ENCODE assay signal across 19 mouse cellular contexts in the genomic region with DNA sequence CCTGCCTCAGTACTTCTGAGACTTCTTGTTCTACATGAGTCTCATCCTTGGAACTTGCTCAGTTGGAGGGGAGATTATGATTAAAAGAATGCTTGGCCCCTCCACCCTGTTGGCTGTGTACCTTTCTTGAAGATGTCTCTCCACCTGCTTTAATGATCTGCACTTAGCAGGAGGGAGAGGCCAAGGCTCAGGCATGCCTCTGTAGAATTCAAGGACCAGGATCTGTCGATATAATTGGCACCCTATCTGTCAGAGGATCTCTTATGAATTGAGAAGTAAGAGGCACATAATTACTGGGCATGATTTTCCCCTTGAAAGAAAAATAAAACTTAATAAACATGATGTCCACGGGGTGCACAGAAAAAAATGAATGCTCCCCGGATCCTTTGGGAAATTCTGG.
A peak's percentile ranks its signal among the peaks of the same experiment; 100 is the strongest.
DNase-seq lines count a peak whose midpoint lies in the region; ATAC-seq lines count a peak whose summit lies in the region.
"Had no signal": no experiment of that assay in that cellular context is flagged by ENCODE, and none has a peak within 500 bp of the region (broad histone marks: within the 10 kb centered on the region; RNA-seq: fewer than 3 reads in every experiment).

No protein-coding gene starts in this region.

- no peaks in the 10 kb centered on the region for H3K27me3 ChIP-seq in forebrain, embryonic 14.5 days (replicated peaks; ENCODE audit: control insufficient read depth, insufficient read depth, low read length)
- no peaks in the 10 kb centered on the region for H3K27me3 ChIP-seq in forebrain, embryonic 11.5 days (ENCODE audit: control insufficient read depth, insufficient read depth, low read length)
- H3K27me3 ChIP-seq in midbrain, embryonic 12.5 days: no peaks in the 10 kb centered on the region
- no peaks in the 10 kb centered on the region for H3K27me3 ChIP-seq in midbrain, embryonic 14.5 days (ENCODE audit: control insufficient read depth, insufficient read depth, low read length)
- H3K27me3 ChIP-seq in midbrain, embryonic 15.5 days (replicated peaks): no peaks in the 10 kb centered on the region
- no peaks in the 10 kb centered on the region for H3K27me3 ChIP-seq in midbrain, embryonic 10.5 days (ENCODE audit: low read depth, poor library complexity, severe bottlenecking)
- H3K27me3 ChIP-seq: embryonic facial prominence, embryonic 12.5 days; forebrain, embryonic 15.5 days had no signal

- no peak overlapping the region for H3K27ac ChIP-seq in forebrain, embryonic 14.5 days (ENCODE audit: low read depth, low read length)
- no peak overlapping the region for H3K27ac ChIP-seq in forebrain, embryonic 11.5 days (ENCODE audit: low read depth, low read length)
- H3K27ac ChIP-seq in midbrain, embryonic 12.5 days (replicated peaks): no peak overlapping the region
- no peak overlapping the region for H3K27ac ChIP-seq in midbrain, embryonic 14.5 days (replicated peaks; ENCODE audit: low read depth, low read length)
- H3K27ac ChIP-seq in midbrain, embryonic 15.5 days: no peak overlapping the region
- H3K27ac ChIP-seq in midbrain, embryonic 10.5 days (replicated peaks): no peak overlapping the region
- H3K27ac ChIP-seq: embryonic facial prominence, embryonic 10.5 days; embryonic facial prominence, embryonic 12.5 days; forebrain, embryonic 15.5 days had no signal

- H3K4me3 ChIP-seq in forebrain, embryonic 14.5 days (ENCODE audit: low read depth, low read length): no peak overlapping the region
- no peak overlapping the region for H3K4me3 ChIP-seq in forebrain, embryonic 11.5 days (ENCODE audit: low read depth, low read length)
- no peak overlapping the region for H3K4me3 ChIP-seq in midbrain, embryonic 12.5 days
- H3K4me3 ChIP-seq in midbrain, embryonic 14.5 days (replicated peaks; ENCODE audit: low read depth, low read length): no peak overlapping the region
- H3K4me3 ChIP-seq in midbrain, embryonic 15.5 days: no peak overlapping the region
- no peak overlapping the region for H3K4me3 ChIP-seq in midbrain, embryonic 10.5 days
- H3K4me3 ChIP-seq: embryonic facial prominence, embryonic 10.5 days; embryonic facial prominence, embryonic 12.5 days; forebrain, embryonic 15.5 days had no signal

- H3K4me1 ChIP-seq in forebrain, embryonic 14.5 days (ENCODE audit: control insufficient read depth, insufficient read depth, low read length): no peaks in the 10 kb centered on the region
- no peaks in the 10 kb centered on the region for H3K4me1 ChIP-seq in forebrain, embryonic 11.5 days (replicated peaks; ENCODE audit: control insufficient read depth, insufficient read depth, low read length)
- peaks cover 4% of the 10 kb centered on the region for H3K4me1 ChIP-seq in midbrain, embryonic 12.5 days
- peaks cover 14% of the 10 kb centered on the region for H3K4me1 ChIP-seq in midbrain, embryonic 14.5 days (ENCODE audit: control insufficient read depth, insufficient read depth, low read length)
- H3K4me1 ChIP-seq in midbrain, embryonic 15.5 days: 0 out of 2 replicates have a peak, but pooled peaks cover 4% of the 10 kb centered on the region
- peaks cover 19% of the 10 kb centered on the region; the same call in 1 of the 2 replicates for H3K4me1 ChIP-seq in midbrain, embryonic 10.5 days
- H3K4me1 ChIP-seq: embryonic facial prominence, embryonic 10.5 days; embryonic facial prominence, embryonic 12.5 days had no signal

- peak; percentile 2 for DNase-seq in forebrain, embryonic 14.5 days (ENCODE audit: low spot score)
- no peak for DNase-seq in forebrain, embryonic 11.5 days (ENCODE audit: low spot score)
- no peak for DNase-seq in midbrain, embryonic 14.5 days
- no peak for DNase-seq in midbrain, embryonic 10.5 days (ENCODE audit: low spot score)
- DNase-seq in layer of hippocampus, adult 18-20 months (ENCODE audit: low spot score in 2 of 2): no peak
- DNase-seq: adrenal gland, adult 2 months; adrenal gland, postnatal 10 days; adrenal gland, postnatal 25 days; cerebellum, adult 11-12 months; cerebellum, adult 2 months; cerebellum, adult 9-10 months; cerebellum, postnatal 10 days; cerebellum, postnatal 25 days; forebrain, postnatal 0 days had no signal

- ATAC-seq in forebrain, embryonic 14.5 days: no peak; the same call in 1 of the 2 replicates
- no peak for ATAC-seq in forebrain, embryonic 11.5 days (replicated peaks; ENCODE audit: low FRiP score)
- ATAC-seq in midbrain, embryonic 12.5 days (ENCODE audit: low FRiP score, low read depth): peak; percentile 42; the same call in 1 of the 2 replicates
- ATAC-seq in midbrain, embryonic 14.5 days (ENCODE audit: low FRiP score, low TSS enrichment): no peak
- peak; percentile 52; the same call in 1 of the 2 replicates for ATAC-seq in midbrain, embryonic 15.5 days (replicated peaks)
- ATAC-seq: forebrain, embryonic 15.5 days; forebrain, postnatal 0 days had no signal

- H3K36me3 ChIP-seq in forebrain, embryonic 14.5 days (ENCODE audit: control insufficient read depth, insufficient read depth, low read length): no peaks in the 10 kb centered on the region
- no peaks in the 10 kb centered on the region for H3K36me3 ChIP-seq in forebrain, embryonic 11.5 days (ENCODE audit: control insufficient read depth, insufficient read depth, low read length)
- H3K36me3 ChIP-seq in midbrain, embryonic 12.5 days: no peaks in the 10 kb centered on the region
- H3K36me3 ChIP-seq in midbrain, embryonic 14.5 days (ENCODE audit: control insufficient read depth, insufficient read depth, low read length): no peaks in the 10 kb centered on the region
- no peaks in the 10 kb centered on the region for H3K36me3 ChIP-seq in midbrain, embryonic 15.5 days (replicated peaks)
- no peaks in the 10 kb centered on the region for H3K36me3 ChIP-seq in midbrain, embryonic 10.5 days
- H3K36me3 ChIP-seq: embryonic facial prominence, embryonic 10.5 days; embryonic facial prominence, embryonic 12.5 days; forebrain, embryonic 15.5 days had no signal

- WGBS in forebrain, embryonic 14.5 days: 64% methylated on average over 3 of the region's 3 CpGs
- WGBS in forebrain, embryonic 11.5 days: 75% methylated on average over 3 of the region's 3 CpGs
- WGBS in midbrain, embryonic 12.5 days: 69% methylated on average over 3 of the region's 3 CpGs
- 60% methylated on average over 3 of the region's 3 CpGs for WGBS in midbrain, embryonic 14.5 days
- WGBS in midbrain, embryonic 15.5 days: 63% methylated on average over 3 of the region's 3 CpGs
- WGBS in midbrain, embryonic 10.5 days: 88% methylated on average over 3 of the region's 3 CpGs

- H3K9me3 ChIP-seq in forebrain, embryonic 14.5 days (replicated peaks; ENCODE audit: control insufficient read depth, low read length): no peaks in the 10 kb centered on the region
- no peaks in the 10 kb centered on the region for H3K9me3 ChIP-seq in forebrain, embryonic 11.5 days (ENCODE audit: control insufficient read depth, low read length)
- H3K9me3 ChIP-seq in midbrain, embryonic 12.5 days: no peaks in the 10 kb centered on the region
- no peaks in the 10 kb centered on the region for H3K9me3 ChIP-seq in midbrain, embryonic 14.5 days (ENCODE audit: control insufficient read depth, low read length)
- no peaks in the 10 kb centered on the region for H3K9me3 ChIP-seq in midbrain, embryonic 15.5 days
- no peaks in the 10 kb centered on the region for H3K9me3 ChIP-seq in midbrain, embryonic 10.5 days (replicated peaks)
- H3K9me3 ChIP-seq: embryonic facial prominence, embryonic 10.5 days; embryonic facial prominence, embryonic 12.5 days; forebrain, embryonic 15.5 days had no signal

- H3K9ac ChIP-seq in forebrain, embryonic 14.5 days (ENCODE audit: low read length): no peak overlapping the region
- H3K9ac ChIP-seq in forebrain, embryonic 11.5 days (ENCODE audit: low read length): no peak overlapping the region
- no peak overlapping the region for H3K9ac ChIP-seq in midbrain, embryonic 12.5 days (replicated peaks)
- no peak overlapping the region for H3K9ac ChIP-seq in midbrain, embryonic 14.5 days (replicated peaks; ENCODE audit: low read length)
- H3K9ac ChIP-seq in midbrain, embryonic 15.5 days: no peak overlapping the region
- H3K9ac ChIP-seq: embryonic facial prominence, embryonic 12.5 days; forebrain, embryonic 15.5 days; forebrain, postnatal 0 days had no signal

- no peak overlapping the region for H3K4me2 ChIP-seq in forebrain, embryonic 14.5 days (ENCODE audit: low read length)
- no peak overlapping the region for H3K4me2 ChIP-seq in forebrain, embryonic 11.5 days (ENCODE audit: low read depth, low read length, severe bottlenecking)
- H3K4me2 ChIP-seq in midbrain, embryonic 12.5 days (replicated peaks): no peak overlapping the region
- H3K4me2 ChIP-seq in midbrain, embryonic 14.5 days (ENCODE audit: low read length): no peak overlapping the region
- H3K4me2 ChIP-seq in midbrain, embryonic 15.5 days: no peak overlapping the region
- H3K4me2 ChIP-seq: embryonic facial prominence, embryonic 12.5 days; forebrain, embryonic 15.5 days had no signal

Comparison
In these comparisons a context has a peak if more than half of its experiments do, and no peak if none do; other contexts are left out.
1. ATAC-seq: peak in midbrain, embryonic 12.5 days (single experiment) and midbrain, embryonic 15.5 days (single experiment); none in forebrain, embryonic 14.5 days (single experiment), forebrain, embryonic 11.5 days (single experiment) and midbrain, embryonic 14.5 days (single experiment).